Mouse (Mus musculus) heart, postnatal 4 days (tissue): Measurements from ENCODE around the gene Stk31. TPM values are rescaled to one million over a fixed set of nuclear protein-coding genes. Genes with fewer than 3 reads are reported as not detected.

Source experiments
- total RNA-seq, 2 experiments: library from RNA; stranded (reverse); gene quantifications; 2 replicates each; pipeline ENCODE4 v1.2.3; 2021

The Stk31 gene
- total RNA-seq, 2 experiments from 2014 or later = 0.43 to 0.79 TPM

Other genes starting within 250 kb of the Stk31 start
- 10 to 100 TPM; 17.2 to 18.5 TPM for gene Igf2bp3, start 180.6 kb upstream of the Stk31 start, total RNA-seq
- gene Tra2a, start 131.6 kb upstream of the Stk31 start, total RNA-seq = 10 to 100 TPM; 41.3 to 49.4 TPM
- gene Ccdc126, start 76.3 kb upstream of the Stk31 start, total RNA-seq = 1 to 10 TPM; 4.4 to 4.9 TPM
- gene Fam221a, start 27.9 kb upstream of the Stk31 start, total RNA-seq = 1 to 10 TPM; 2.3 to 2.7 TPM